Mouse (Mus musculus): ENCODE measurements at regions not wholly inside any gene's neighbourhood (a gene's known extent, or its start where the extent isn't known, plus 50 kb on each side); places are given as distances from the start of the nearest gene placed in this dataset.
A peak's percentile ranks its signal among the peaks of the same experiment; 100 is the strongest.

- H3K27ac ChIP-seq (replicated peaks) = no peak overlapping the region
- H3K4me3 ChIP-seq = no peak overlapping the region
- no peaks in the 10 kb centered on the region; the same call in 1 of the 2 replicates for H3K9me3 ChIP-seq
- H3K4me1 ChIP-seq (replicated peaks) = 0 out of 2 replicates have a peak, but pooled peaks cover 3% of the 10 kb centered on the region
- 72% methylated on average over 5 of the region's 5 CpGs for WGBS
- H3K4me2 ChIP-seq = no peak overlapping the region
- no peak for ATAC-seq (ENCODE audit: low FRiP score, low read depth)
- H3K27me3 ChIP-seq = no peaks in the 10 kb centered on the region
- H3K9ac ChIP-seq = no peak overlapping the region
- H3K36me3 ChIP-seq = no peaks in the 10 kb centered on the region
Observed at GRCm38 (mm10) chr10:41018888-41019287, 53.2 kb downstream of the Gpr6 start.

- H3K4me2 ChIP-seq = no peak overlapping the region
- H3K27ac ChIP-seq (replicated peaks) = no peak overlapping the region
- WGBS = 32% methylated on average over 7 of the region's 7 CpGs
- H3K4me3 ChIP-seq = no peak overlapping the region
- no peak; the same call in 1 of the 2 replicates for ATAC-seq (ENCODE audit: low FRiP score, low read depth)
- no peaks in the 10 kb centered on the region for H3K36me3 ChIP-seq
- H3K4me1 ChIP-seq (replicated peaks) = 0 out of 2 replicates have a peak, but pooled peaks cover 3% of the 10 kb centered on the region
- H3K9ac ChIP-seq = no peak overlapping the region
- no peaks in the 10 kb centered on the region; the same call in 1 of the 2 replicates for H3K9me3 ChIP-seq
- no peaks in the 10 kb centered on the region for H3K27me3 ChIP-seq
Observed at GRCm38 (mm10) chr10:41016547-41016946, 55.5 kb downstream of the Gpr6 start.

- Histone ChIP-seq H3K27ac (replicated peaks) (no peak overlapping the region), H3K4me3 (no peak overlapping the region), H3K9ac (no peak overlapping the region), H3K4me2 (no peak overlapping the region), H3K4me1 (replicated peaks) (0 out of 2 replicates have a peak, but pooled peaks cover 3% of the 10 kb centered on the region), H3K27me3 (no peaks in the 10 kb centered on the region), H3K9me3 (no peaks in the 10 kb centered on the region; the same call in 1 of the 2 replicates), H3K36me3 (no peaks in the 10 kb centered on the region)
- ATAC-seq (ENCODE audit: low FRiP score, low read depth) = peak; percentile 72; the same call in 1 of the 2 replicates
- WGBS = 18% methylated on average over 4 of the region's 4 CpGs
Observed at GRCm38 (mm10) chr10:41015654-41016053, 56.4 kb downstream of the Gpr6 start.

GRCm38 (mm10) chr10:41010585-41010984 is 61.5 kb downstream of the Gpr6 start:
- Histone ChIP-seq H3K36me3 (no peaks in the 10 kb centered on the region), H3K4me3 (no peak overlapping the region), H3K9ac (no peak overlapping the region), H3K27ac (replicated peaks) (no peak overlapping the region), H3K4me1 (replicated peaks) (no peaks in the 10 kb centered on the region), H3K9me3 (no peaks in the 10 kb centered on the region), H3K4me2 (no peak overlapping the region), H3K27me3 (no peaks in the 10 kb centered on the region)
- 91% methylated on average over 2 of the region's 2 CpGs for WGBS
- ATAC-seq (ENCODE audit: low FRiP score, low read depth) = no peak

- Histone ChIP-seq H3K9me3 (no peaks in the 10 kb centered on the region), H3K4me2 (no peak overlapping the region), H3K9ac (no peak overlapping the region), H3K27ac (replicated peaks) (no peak overlapping the region), H3K4me3 (no peak overlapping the region), H3K27me3 (no peaks in the 10 kb centered on the region), H3K36me3 (no peaks in the 10 kb centered on the region), H3K4me1 (replicated peaks) (no peaks in the 10 kb centered on the region)
- ATAC-seq (ENCODE audit: low FRiP score, low read depth) = no peak
- 87% methylated on average over 3 of the region's 3 CpGs for WGBS
Observed at GRCm38 (mm10) chr10:41007866-41008265, 64.2 kb downstream of the Gpr6 start.

GRCm38 (mm10) chr10:41006634-41007033 is 65.5 kb downstream of the Gpr6 start:
- Histone ChIP-seq H3K4me1 (replicated peaks) (no peaks in the 10 kb centered on the region), H3K36me3 (no peaks in the 10 kb centered on the region), H3K27ac (replicated peaks) (no peak overlapping the region), H3K4me2 (no peak overlapping the region), H3K9me3 (no peaks in the 10 kb centered on the region), H3K4me3 (no peak overlapping the region), H3K9ac (no peak overlapping the region), H3K27me3 (no peaks in the 10 kb centered on the region)
- 79% methylated on average over 9 of the region's 9 CpGs for WGBS
- no peak for ATAC-seq (ENCODE audit: low FRiP score, low read depth)

GRCm38 (mm10) chr10:41005776-41006175 is 66.3 kb downstream of the Gpr6 start:
- ATAC-seq (ENCODE audit: low FRiP score, low read depth) = no peak
- H3K36me3 ChIP-seq = no peaks in the 10 kb centered on the region
- H3K4me3 ChIP-seq = no peak overlapping the region
- no peak overlapping the region for H3K9ac ChIP-seq
- no peaks in the 10 kb centered on the region for H3K27me3 ChIP-seq
- 89% methylated on average over 9 of the region's 9 CpGs for WGBS
- H3K27ac ChIP-seq (replicated peaks) = no peak overlapping the region
- H3K4me2 ChIP-seq = no peak overlapping the region
- no peaks in the 10 kb centered on the region for H3K4me1 ChIP-seq (replicated peaks)
- H3K9me3 ChIP-seq = no peaks in the 10 kb centered on the region

- Histone ChIP-seq H3K4me1 (replicated peaks) (no peaks in the 10 kb centered on the region), H3K4me2 (no peak overlapping the region), H3K4me3 (no peak overlapping the region), H3K36me3 (no peaks in the 10 kb centered on the region), H3K27ac (replicated peaks) (no peak overlapping the region), H3K9me3 (no peaks in the 10 kb centered on the region), H3K9ac (no peak overlapping the region), H3K27me3 (no peaks in the 10 kb centered on the region)
- ATAC-seq (ENCODE audit: low FRiP score, low read depth) = peak; percentile 47; the same call in 1 of the 2 replicates
- WGBS = 59% methylated on average over 3 of the region's 3 CpGs
Observed at GRCm38 (mm10) chr10:41004753-41005152, 67.3 kb downstream of the Gpr6 start.

- Histone ChIP-seq H3K4me1 (replicated peaks) (no peaks in the 10 kb centered on the region), H3K4me2 (no peak overlapping the region), H3K4me3 (no peak overlapping the region), H3K9me3 (no peaks in the 10 kb centered on the region), H3K36me3 (no peaks in the 10 kb centered on the region), H3K27ac (replicated peaks) (no peak overlapping the region), H3K9ac (no peak overlapping the region), H3K27me3 (no peaks in the 10 kb centered on the region)
- ATAC-seq (ENCODE audit: low FRiP score, low read depth) = peak; percentile 90
- WGBS = 32% methylated on average over 7 of the region's 7 CpGs
Observed at GRCm38 (mm10) chr10:41004044-41004689, 67.9 kb downstream of the Gpr6 start.

GRCm38 (mm10) chr10:41003197-41003596 is 68.9 kb downstream of the Gpr6 start:
- peaks cover 8% of the 10 kb centered on the region; the same call in 1 of the 2 replicates for H3K4me1 ChIP-seq (replicated peaks)
- no peak overlapping the region for H3K9ac ChIP-seq
- H3K27me3 ChIP-seq = no peaks in the 10 kb centered on the region
- no peak for ATAC-seq (ENCODE audit: low FRiP score, low read depth)
- H3K9me3 ChIP-seq = no peaks in the 10 kb centered on the region
- 89% methylated on average over 3 of the region's 3 CpGs for WGBS
- H3K36me3 ChIP-seq = no peaks in the 10 kb centered on the region
- no peak overlapping the region for H3K27ac ChIP-seq (replicated peaks)
- no peak overlapping the region for H3K4me3 ChIP-seq
- no peak overlapping the region for H3K4me2 ChIP-seq

- Histone ChIP-seq H3K9me3 (no peaks in the 10 kb centered on the region), H3K36me3 (no peaks in the 10 kb centered on the region), H3K4me2 (no peak overlapping the region), H3K4me3 (no peak overlapping the region), H3K27ac (replicated peaks) (no peak overlapping the region), H3K9ac (no peak overlapping the region), H3K27me3 (no peaks in the 10 kb centered on the region), H3K4me1 (replicated peaks) (peaks cover 11% of the 10 kb centered on the region; the same call in 1 of the 2 replicates)
- WGBS = 93% methylated on average over 4 of the region's 4 CpGs
- no peak for ATAC-seq (ENCODE audit: low FRiP score, low read depth)
Observed at GRCm38 (mm10) chr10:41000965-41001364, 71.1 kb downstream of the Gpr6 start.

GRCm38 (mm10) chr10:40999486-40999885 is 72.6 kb downstream of the Gpr6 start:
- Histone ChIP-seq H3K4me3 (no peak overlapping the region), H3K36me3 (no peaks in the 10 kb centered on the region), H3K9ac (no peak overlapping the region), H3K4me2 (no peak overlapping the region), H3K9me3 (no peaks in the 10 kb centered on the region), H3K4me1 (replicated peaks) (peaks cover 11% of the 10 kb centered on the region; the same call in 1 of the 2 replicates), H3K27me3 (no peaks in the 10 kb centered on the region), H3K27ac (replicated peaks) (no peak overlapping the region)
- WGBS = 85% methylated on average over 12 of the region's 12 CpGs
- ATAC-seq (ENCODE audit: low FRiP score, low read depth) = no peak

- WGBS = 68% methylated on average over 11 of the region's 11 CpGs
- Histone ChIP-seq H3K27me3 (no peaks in the 10 kb centered on the region), H3K36me3 (no peaks in the 10 kb centered on the region), H3K9ac (no peak overlapping the region), H3K4me2 (peak overlapping the region; percentile 12), H3K27ac (replicated peaks) (peak overlapping the region; percentile 50), H3K4me3 (no peak overlapping the region), H3K4me1 (replicated peaks) (peaks cover 11% of the 10 kb centered on the region; the same call in 1 of the 2 replicates), H3K9me3 (no peaks in the 10 kb centered on the region)
- ATAC-seq (ENCODE audit: low FRiP score, low read depth) = peak; percentile 33
Observed at GRCm38 (mm10) chr10:40998799-40999198, 73.3 kb downstream of the Gpr6 start.

Data from hindbrain, embryonic 15.5 days (tissue).